Mouse (Mus musculus) spleen, adult 12 weeks (tissue): Measurements from ENCODE around the gene Ufsp2.

Source experiments
- DNase-seq: peaks from one replicate; pipeline ENCODE4 v3.0.0; 2022; ENCODE audit warnings: low spot score

The Ufsp2 gene

DNA sequence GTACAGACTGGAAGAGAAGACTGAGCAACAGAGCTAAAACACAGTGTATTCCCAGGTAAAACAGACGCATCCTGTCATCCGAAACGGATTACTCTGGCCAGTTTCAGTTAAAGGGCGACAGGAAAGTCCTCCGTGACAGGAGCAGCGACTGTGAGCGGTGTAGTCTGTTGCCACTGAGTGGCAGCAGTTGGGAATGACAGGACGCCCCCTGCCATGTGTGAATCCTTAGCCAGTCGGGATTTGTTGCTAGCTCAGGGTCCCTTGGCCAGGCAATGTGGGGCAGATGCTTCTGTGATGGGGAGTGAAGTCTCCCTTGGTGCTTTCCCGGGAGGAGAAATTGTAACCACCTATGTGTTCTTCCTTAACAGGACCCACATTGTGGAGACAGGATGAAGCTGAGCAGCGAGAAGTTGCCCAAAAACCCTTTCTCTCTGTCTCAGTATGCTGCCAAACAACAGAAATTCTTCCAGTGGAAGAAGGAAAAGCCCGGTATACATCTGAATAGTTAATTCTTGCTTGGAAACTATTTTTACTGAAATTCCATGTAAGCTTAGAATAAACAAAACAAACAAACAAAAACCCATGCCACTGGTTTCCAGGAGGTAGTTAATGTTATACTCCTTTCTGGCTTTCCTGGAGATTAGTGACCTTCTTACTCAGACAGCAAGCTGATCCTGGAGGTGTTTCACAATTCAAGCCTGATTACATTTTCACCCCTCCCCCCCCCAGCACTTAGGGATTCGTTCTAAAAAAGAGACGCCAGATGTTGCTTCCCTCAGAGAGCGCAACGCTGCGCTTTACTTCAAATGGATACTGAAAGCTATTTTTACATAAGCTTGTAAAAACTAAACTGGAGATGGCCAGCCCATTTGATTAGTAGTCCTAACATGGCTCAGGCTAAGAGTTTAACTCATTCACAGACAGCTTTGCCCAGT, 35.7 kb downstream of the Ufsp2 start:
- DNase-seq: no peak

DNA sequence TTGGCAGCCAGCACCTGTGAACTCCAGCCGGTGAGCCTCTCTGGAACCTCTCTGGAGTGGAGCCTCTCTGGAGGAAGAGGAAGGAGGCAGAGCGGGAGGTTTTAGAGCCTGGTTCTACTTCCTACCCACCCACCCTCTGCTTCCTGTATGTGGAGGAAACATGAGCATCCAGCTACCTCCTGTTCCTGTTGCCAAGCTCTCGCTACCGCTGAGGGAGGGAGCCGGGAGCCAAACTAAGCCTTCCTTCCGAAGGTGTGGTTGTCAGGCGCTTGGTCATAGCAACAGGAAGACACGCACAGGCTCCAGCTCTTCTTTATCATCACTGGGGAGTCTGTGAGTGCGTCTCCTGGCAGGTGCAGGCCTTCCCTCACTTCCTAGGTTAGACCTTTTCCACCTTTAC, 46.9 kb downstream of the Ufsp2 start:
- no peak for DNase-seq

DNA sequence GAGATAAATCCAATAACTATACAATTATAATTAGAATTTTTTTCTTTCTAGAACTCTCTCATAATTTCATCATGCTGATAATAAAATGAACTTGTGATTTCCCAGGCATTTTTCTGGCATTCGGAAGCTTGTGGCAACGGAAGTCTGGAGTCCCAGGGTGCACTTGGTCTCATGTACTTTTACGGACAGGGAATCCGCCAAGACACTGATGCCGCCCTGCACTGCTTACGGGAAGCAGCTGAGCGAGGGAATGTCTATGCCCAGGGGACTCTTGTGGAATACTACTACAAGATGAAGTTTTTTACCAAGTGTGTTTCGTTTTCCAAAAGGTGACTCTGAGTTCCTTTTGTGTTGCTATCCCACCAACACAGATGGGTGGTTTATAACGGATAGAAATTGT, 47.4 kb downstream of the Ufsp2 start:
- no peak for DNase-seq

DNA sequence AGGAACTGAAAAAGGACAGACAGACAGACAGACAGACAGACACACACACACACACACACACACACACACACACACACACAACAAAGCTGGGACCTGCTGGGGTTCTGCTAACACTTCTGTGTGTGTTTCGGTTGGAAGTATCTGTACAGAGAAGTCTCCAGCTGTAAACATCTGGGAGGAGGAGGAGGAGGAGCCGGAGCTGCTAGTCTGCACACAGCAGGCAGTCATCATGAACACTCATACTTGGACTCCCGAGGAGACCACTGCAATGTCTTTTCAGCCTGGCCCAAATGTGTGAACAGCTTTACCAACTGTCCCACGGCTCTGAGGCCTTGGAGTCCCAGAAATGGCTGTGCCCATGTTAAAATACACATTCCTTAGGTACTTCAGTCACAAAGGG, 49.1 kb downstream of the Ufsp2 start:
- no peak for DNase-seq

DNA sequence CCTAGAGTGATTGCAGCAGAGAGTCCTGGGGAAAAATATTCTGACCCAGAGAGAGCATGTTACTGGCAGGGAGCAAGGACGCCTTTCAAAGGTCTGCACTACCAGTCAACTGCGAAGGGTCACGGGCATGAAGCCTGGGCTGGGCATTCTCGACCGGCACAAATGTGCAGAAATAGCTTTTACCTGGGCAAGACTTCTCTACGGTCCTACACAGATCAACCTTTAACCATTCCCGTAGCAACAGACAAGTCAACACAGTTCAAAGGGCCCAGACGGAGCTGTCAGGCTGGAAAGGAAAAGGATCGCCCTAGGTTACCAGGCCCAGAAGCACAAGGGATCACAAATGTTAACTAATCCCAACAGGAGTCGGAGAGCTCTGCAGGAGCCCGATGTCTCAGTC, 60.9 kb downstream of the Ufsp2 start:
- no peak for DNase-seq

DNA sequence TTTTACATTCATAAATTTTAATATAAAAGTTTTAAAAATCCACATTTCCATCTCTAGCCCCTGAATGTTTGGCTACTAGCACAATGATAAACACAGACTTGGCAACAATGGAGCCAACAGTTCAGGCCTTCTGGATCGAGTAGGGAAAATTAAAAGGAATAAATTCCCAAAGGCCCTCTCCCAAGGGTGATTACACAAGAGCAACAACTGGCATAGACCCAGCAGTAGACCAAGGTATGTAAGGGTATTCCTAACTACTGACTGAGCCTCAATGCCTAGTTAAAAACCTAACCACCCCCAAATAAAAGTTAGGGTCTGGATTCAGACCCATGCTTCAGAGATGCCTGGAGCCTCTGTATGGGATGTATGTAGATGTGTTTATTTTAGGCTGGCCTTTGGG, 64.3 kb downstream of the Ufsp2 start:
- no peak for DNase-seq

DNA sequence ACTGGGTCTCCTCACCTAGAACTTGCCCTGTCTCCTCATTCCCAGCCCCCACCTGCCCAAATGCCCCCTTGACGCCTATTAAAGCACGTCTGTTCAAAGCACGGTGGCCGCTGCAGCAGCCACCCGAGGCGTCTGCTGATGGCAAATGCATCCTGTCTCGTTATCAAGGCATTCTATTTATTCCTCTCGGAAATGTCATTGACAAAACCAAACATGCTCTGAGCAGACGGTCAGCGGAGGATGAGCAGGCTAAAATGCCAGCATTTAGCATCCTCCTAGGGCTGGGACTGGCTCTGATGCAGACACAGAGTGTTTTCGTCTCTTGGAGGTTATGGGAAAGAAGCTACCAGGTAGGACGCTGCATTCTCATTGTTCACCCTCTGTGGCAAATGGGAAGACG, 64.9 kb downstream of the Ufsp2 start:
- no peak for DNase-seq
